Mouse (Mus musculus): ENCODE results near the gene Triobp. TPM values are rescaled to one million over a fixed set of nuclear protein-coding genes. Genes with fewer than 3 reads are reported as not detected.

Gene Triobp
- polyA plus RNA-seq (2015; fragmentation: Illumina TruSeq; extraction: RNeasy Lipid Tissue Mini Kit (QIAGEN cat#74804); ENCODE audit: insufficient read depth, low read depth, low replicate concordance), result 12.3 TPM

DNA sequence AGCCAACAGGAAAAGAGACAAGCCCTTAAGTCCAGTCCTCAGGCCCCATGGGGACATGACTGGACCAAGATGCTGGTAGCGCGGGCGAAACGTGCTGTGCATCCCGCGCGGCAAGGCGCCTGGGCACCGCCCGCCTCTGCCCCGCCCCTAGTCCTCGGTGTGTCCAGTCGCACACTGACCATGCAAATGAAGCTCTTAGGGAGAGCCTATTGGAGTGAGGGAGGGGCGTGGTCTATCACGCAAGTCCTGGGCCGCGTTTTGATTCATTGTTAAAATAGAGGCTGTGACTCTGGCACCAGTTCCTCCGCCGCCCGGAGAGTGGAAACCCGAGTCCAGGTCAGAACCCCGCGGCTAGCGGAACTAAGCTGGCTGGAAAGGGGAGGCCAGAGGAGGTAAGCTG, at the start of gene Triobp:
Gene Triobp, plus strand, starts transcription at position 68 of the 400 bp plus-strand sequence.

DNA sequence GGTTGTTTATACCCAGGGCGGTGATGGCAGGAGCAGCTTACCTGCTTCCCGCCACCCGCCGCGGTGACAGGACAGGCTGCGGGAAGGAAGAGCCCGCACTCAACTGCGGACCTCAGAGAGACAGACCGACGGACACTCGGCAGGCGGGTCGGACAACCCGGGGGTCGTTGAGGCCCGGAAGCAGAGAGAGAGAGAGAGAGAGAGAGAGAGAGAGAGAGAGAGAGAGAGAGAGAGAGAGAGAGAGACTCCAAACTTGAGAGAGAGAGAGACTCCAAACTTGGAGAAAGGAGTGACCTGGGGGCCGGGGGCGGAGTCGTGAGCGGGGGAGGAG, 48.1 kb upstream of the Triobp start, which contains the start of gene Gm49510:
Gene Gm49510, plus strand, starts transcription at position 259 of the 331 bp plus-strand sequence.

GRCm38 (mm10) chr15:78899740-78900584, 47.6 kb upstream of the Triobp start, which contains the start of gene Sh3bp1:
Sh3bp1 (plus strand) TSS chr15:78899768.

DNA sequence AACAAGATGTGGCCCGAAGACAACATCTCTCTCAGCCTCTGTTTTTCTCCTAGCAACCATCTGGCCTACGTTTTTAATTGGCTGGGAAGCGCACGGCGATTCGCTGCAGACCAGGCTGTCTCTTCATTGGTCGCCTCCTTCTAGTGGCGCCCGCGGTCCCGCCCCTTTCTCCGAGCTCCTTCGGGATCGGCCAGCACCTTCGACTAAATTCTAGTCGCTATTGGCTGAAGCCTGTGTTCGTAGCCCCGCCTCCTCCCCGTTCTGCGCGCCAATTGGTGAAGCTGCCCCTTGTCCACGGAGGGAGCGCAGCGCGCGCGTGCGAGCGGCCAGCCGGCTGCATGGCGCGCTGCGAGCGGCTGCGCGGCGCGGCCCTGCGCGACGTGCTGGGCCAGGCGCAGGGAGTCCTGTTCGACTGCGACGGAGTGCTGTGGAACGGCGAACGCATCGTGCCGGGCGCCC, 33.9 kb upstream of the Triobp start, which contains the start of gene Pdxp:
Gene Pdxp, plus strand, starts transcription at position 288 of the 459 bp plus-strand sequence.

GRCm38 (mm10) chr15:78926021-78926919, 21.3 kb upstream of the Triobp start, which contains the start of gene Lgals1:
Lgals1 (plus strand) TSS chr15:78926725.

DNA sequence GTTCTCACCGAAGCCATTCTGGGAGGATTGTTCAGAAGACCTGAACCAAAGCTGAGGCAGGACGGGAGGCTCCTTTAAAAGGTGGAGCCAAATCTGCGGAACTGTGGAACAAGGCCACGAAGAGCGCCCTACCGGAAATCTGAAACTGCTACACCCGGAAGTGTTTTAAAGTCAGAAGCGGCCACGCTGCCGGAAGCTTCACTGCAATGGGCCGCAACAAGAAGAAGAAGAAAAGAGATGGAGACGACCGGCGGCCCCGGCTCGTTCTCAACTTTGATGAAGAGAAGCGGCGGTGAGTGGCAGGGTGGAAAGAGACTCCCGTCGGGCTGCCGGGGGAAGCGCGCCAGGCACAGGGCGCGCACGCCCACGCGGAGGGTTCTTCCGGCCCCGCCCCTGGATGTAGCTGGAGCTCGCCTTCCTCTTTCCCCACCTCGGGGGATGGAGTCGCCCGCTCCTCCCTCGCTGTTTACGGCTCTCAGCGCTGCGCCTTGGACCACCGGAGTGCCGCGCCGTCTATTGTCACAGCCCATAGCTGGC, 12.7 kb upstream of the Triobp start, which contains the start of gene Nol12:
Gene Nol12, plus strand, starts transcription at position 150 of the 537 bp plus-strand sequence.

DNA sequence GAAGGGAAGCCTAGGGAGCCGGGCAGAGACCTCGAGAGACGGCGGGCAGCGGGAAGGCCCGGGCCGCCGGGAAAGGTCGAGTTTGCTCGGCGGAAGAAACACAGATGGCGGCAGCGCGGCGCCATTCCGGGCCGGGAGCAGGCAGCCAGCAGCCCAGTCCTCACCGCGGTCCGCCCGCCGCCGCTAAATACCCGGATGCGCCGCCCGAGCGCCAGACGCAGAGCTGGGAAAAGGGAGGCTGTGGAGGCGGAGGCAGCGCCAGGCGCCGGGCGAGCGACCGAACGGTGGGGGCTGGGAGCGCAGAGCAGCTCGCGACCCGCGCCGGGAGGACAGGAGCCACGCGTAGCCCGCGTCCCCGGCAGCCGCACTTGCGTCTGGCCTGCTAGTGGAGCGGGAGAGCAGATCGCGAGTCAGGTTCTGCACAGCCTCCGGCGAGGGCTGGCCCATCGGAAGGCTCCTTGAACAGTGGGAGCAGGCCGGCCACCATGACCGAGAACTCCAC, 80.8 kb downstream of the Triobp start, which contains the start of gene H1f0:
Gene H1f0, plus strand, starts transcription at position 214 of the 502 bp plus-strand sequence.

DNA sequence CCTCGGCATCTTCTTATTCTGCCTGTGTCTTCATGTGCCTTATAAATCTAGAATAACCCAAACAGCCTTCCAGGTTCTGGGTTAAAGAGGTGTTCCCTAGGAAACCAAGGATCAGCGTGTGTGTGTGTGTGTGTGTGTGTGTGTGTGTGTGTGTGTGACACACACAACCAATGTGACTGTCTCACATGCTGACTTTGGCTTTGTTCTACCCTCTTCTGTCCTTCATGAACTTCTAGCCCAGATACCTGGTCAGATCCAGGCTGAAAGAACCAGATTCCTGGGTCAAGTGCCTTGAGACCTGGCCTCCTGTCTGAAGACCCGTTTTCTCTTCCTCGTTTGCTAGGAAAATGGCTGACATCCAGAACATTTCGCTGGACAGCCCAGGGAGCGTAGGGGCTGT, 94.1 kb downstream of the Triobp start, which contains the start of gene Galr3:
Gene Galr3, plus strand, starts transcription at position 301 of the 400 bp plus-strand sequence.

Other genes starting within 250 kb of the Triobp start
- gene Elfn2, start 229.0 kb upstream of the Triobp start, polyA plus RNA-seq (2015; fragmentation: Illumina TruSeq; extraction: RNeasy Lipid Tissue Mini Kit (QIAGEN cat#74804); ENCODE audit: insufficient read depth, low read depth, low replicate concordance), result not detected
- 5.7 TPM for gene Mfng, start 174.2 kb upstream of the Triobp start, polyA plus RNA-seq (2015; fragmentation: Illumina TruSeq; extraction: RNeasy Lipid Tissue Mini Kit (QIAGEN cat#74804); ENCODE audit: insufficient read depth, low read depth, low replicate concordance)
- gene Card10, start 144.7 kb upstream of the Triobp start, polyA plus RNA-seq (2015; fragmentation: Illumina TruSeq; extraction: RNeasy Lipid Tissue Mini Kit (QIAGEN cat#74804); ENCODE audit: insufficient read depth, low read depth, low replicate concordance), result 11.2 TPM
- gene Cdc42ep1, start 105.1 kb upstream of the Triobp start, polyA plus RNA-seq (2015; fragmentation: Illumina TruSeq; extraction: RNeasy Lipid Tissue Mini Kit (QIAGEN cat#74804); ENCODE audit: insufficient read depth, low read depth, low replicate concordance), result 26.1 TPM
- gene Lgals2, start 92.2 kb upstream of the Triobp start, polyA plus RNA-seq (2015; fragmentation: Illumina TruSeq; extraction: RNeasy Lipid Tissue Mini Kit (QIAGEN cat#74804); ENCODE audit: insufficient read depth, low read depth, low replicate concordance), result 2.3 TPM
- gene Gga1, start 70.5 kb upstream of the Triobp start, polyA plus RNA-seq (2015; fragmentation: Illumina TruSeq; extraction: RNeasy Lipid Tissue Mini Kit (QIAGEN cat#74804); ENCODE audit: insufficient read depth, low read depth, low replicate concordance), result 14.9 TPM
- not detected for gene Gm49510, start 48.1 kb upstream of the Triobp start, polyA plus RNA-seq (2015; fragmentation: Illumina TruSeq; extraction: RNeasy Lipid Tissue Mini Kit (QIAGEN cat#74804); ENCODE audit: insufficient read depth, low read depth, low replicate concordance)
- 4.2 TPM for gene Sh3bp1, start 48.0 kb upstream of the Triobp start, polyA plus RNA-seq (2015; fragmentation: Illumina TruSeq; extraction: RNeasy Lipid Tissue Mini Kit (QIAGEN cat#74804); ENCODE audit: insufficient read depth, low read depth, low replicate concordance)
- 0.81 TPM for gene Pdxp, start 33.8 kb upstream of the Triobp start, polyA plus RNA-seq (2015; fragmentation: Illumina TruSeq; extraction: RNeasy Lipid Tissue Mini Kit (QIAGEN cat#74804); ENCODE audit: insufficient read depth, low read depth, low replicate concordance)
- 163 TPM for gene Lgals1, start 21.0 kb upstream of the Triobp start, polyA plus RNA-seq (2015; fragmentation: Illumina TruSeq; extraction: RNeasy Lipid Tissue Mini Kit (QIAGEN cat#74804); ENCODE audit: insufficient read depth, low read depth, low replicate concordance)
- 14.1 TPM for gene Nol12, start 12.8 kb upstream of the Triobp start, polyA plus RNA-seq (2015; fragmentation: Illumina TruSeq; extraction: RNeasy Lipid Tissue Mini Kit (QIAGEN cat#74804); ENCODE audit: insufficient read depth, low read depth, low replicate concordance)
- gene H1f0, start 80.7 kb downstream of the Triobp start, polyA plus RNA-seq (2015; fragmentation: Illumina TruSeq; extraction: RNeasy Lipid Tissue Mini Kit (QIAGEN cat#74804); ENCODE audit: insufficient read depth, low read depth, low replicate concordance), result 47.5 TPM
- gene Galr3, start 94.2 kb downstream of the Triobp start, polyA plus RNA-seq (2015; fragmentation: Illumina TruSeq; extraction: RNeasy Lipid Tissue Mini Kit (QIAGEN cat#74804); ENCODE audit: insufficient read depth, low read depth, low replicate concordance), result 1.4 TPM
- 9.9 TPM for gene Ankrd54, start 115.2 kb downstream of the Triobp start, polyA plus RNA-seq (2015; fragmentation: Illumina TruSeq; extraction: RNeasy Lipid Tissue Mini Kit (QIAGEN cat#74804); ENCODE audit: insufficient read depth, low read depth, low replicate concordance)
- gene Eif3l, start 127.5 kb downstream of the Triobp start, polyA plus RNA-seq (2015; fragmentation: Illumina TruSeq; extraction: RNeasy Lipid Tissue Mini Kit (QIAGEN cat#74804); ENCODE audit: insufficient read depth, low read depth, low replicate concordance), result 26.9 TPM
- gene Micall1, start 161.2 kb downstream of the Triobp start, polyA plus RNA-seq (2015; fragmentation: Illumina TruSeq; extraction: RNeasy Lipid Tissue Mini Kit (QIAGEN cat#74804); ENCODE audit: insufficient read depth, low read depth, low replicate concordance), result 10.6 TPM
- gene Polr2f, start 193.3 kb downstream of the Triobp start, polyA plus RNA-seq (2015; fragmentation: Illumina TruSeq; extraction: RNeasy Lipid Tissue Mini Kit (QIAGEN cat#74804); ENCODE audit: insufficient read depth, low read depth, low replicate concordance), result 30.2 TPM
- gene 1700088E04Rik, start 193.5 kb downstream of the Triobp start, polyA plus RNA-seq (2015; fragmentation: Illumina TruSeq; extraction: RNeasy Lipid Tissue Mini Kit (QIAGEN cat#74804); ENCODE audit: insufficient read depth, low read depth, low replicate concordance), result 5.4 TPM
- 1.2 TPM for gene Sox10, start 217.5 kb downstream of the Triobp start, polyA plus RNA-seq (2015; fragmentation: Illumina TruSeq; extraction: RNeasy Lipid Tissue Mini Kit (QIAGEN cat#74804); ENCODE audit: insufficient read depth, low read depth, low replicate concordance)

Measured in pancreas, adult 10 weeks (tissue).